Mouse (Mus musculus): Measurements from ENCODE around the gene Efhc2. TPM values are rescaled to one million over a fixed set of nuclear protein-coding genes. Genes with fewer than 3 reads are reported as not detected.

The Efhc2 gene
- 0.47 and 0.48 TPM in 2 replicates for polyA plus RNA-seq (2015; fragmentation: Nextera tagmentation; extraction: Ambion mirVana)

DNA sequence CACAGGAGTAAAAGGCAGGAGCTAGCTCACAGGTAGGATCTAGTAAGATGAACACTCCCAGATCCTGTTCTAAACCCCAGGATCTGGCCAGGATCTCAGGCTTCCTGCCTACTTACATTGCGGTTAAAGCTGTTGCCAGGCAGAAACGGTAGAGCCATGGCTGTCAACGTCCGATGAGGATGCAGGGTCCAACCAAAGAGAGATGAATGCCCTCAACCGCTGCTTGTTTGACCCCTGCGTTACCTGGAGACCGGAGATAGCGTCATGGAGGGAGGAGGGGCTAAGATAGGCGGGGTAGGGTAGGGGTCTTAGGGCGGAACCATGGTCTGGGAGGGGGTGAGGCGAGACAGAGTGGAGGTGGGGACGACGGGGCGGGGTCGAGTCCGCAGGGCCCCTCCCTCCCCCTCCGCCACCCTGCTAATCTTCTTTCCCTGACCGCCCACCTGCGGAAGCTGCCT, at the start of gene Efhc2:
Gene Efhc2, minus strand, starts transcription at position 243 of the 458 bp plus-strand sequence.

Measured in urinary bladder, postnatal 0 days (tissue).